ENCODE assay signal across 8 mouse cellular contexts in the genomic region with DNA sequence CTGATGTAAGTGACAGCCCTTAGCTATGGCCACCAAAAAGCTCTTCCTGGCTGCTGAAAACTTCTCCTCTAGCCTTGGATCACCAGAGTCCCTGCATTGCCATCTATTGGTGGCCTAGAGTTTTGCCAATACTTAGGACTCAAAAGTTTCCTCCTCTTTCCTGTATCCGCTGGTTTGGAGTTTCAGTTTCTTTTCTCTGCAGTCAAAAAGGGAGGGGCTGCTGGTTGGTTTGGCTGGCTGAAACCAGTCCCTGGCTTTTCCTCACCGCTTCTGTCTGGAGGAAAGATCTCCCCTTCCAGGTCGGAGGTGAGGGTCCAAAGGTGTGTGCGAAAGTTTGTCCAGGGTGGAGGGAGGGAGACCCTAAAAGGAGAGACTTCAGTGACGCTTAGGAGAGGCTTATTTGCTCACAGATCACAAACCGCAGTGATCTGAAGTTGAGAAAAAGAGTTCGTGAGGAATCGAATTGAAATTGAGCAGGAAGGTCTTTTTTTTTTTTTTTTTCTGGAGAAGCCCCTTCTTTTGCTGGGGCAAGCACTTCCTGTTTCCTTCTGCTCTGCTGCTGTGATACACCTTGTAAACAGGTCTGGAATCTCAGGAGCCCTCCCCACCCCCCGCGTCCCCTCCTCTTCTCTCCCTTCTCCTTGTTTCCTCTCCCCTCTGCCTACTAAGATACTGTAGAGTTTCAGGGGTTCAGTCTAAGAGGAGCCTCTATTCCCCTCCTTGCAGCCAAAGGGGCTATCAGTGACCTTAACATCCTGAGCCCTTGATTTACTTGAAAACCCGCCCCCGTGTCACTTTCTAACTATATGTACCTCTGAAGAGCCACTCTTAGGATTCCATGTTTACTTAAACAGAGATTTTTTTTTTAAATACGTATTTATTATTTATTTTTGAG. TPM values are rescaled to one million over a fixed set of nuclear protein-coding genes. Genes with fewer than 3 reads are reported as not detected.
DNase-seq lines count a peak whose midpoint lies in the region; ATAC-seq and TF ChIP-seq lines count a peak whose summit lies in the region.

Gene Trim34a (plus strand): TSS at position 171 of the 895 bp plus-strand sequence.

- no peaks in the 10 kb centered on the region for H3K9me3 ChIP-seq in forebrain, postnatal 0 days (ENCODE audit: low read length)
- H3K9me3 ChIP-seq in hindbrain, embryonic 11.5 days (ENCODE audit: control insufficient read depth, low read length): no peaks in the 10 kb centered on the region

- H3K36me3 ChIP-seq in forebrain, postnatal 0 days (ENCODE audit: insufficient read depth): no peaks in the 10 kb centered on the region
- H3K36me3 ChIP-seq in hindbrain, embryonic 11.5 days (ENCODE audit: control insufficient read depth, insufficient read depth, low read length): no peaks in the 10 kb centered on the region
- no peaks in the 10 kb centered on the region; the same call in 1 of the 2 replicates for H3K36me3 ChIP-seq in macrophage (ENCODE audit: inconsistent target)

- no peak within 1 kb of the TSS for H3K27ac ChIP-seq in forebrain, postnatal 0 days (ENCODE audit: low read depth, low read length)
- H3K27ac ChIP-seq in hindbrain, embryonic 11.5 days (ENCODE audit: low read depth, low read length): no peak within 1 kb of the TSS
- peak within 1 kb of the TSS; percentile 90 for H3K27ac ChIP-seq in macrophage

- no peak within 1 kb of the TSS for H3K9ac ChIP-seq in forebrain, postnatal 0 days
- no peak within 1 kb of the TSS for H3K9ac ChIP-seq in hindbrain, embryonic 11.5 days (ENCODE audit: low read depth, low read length)

- no peaks in the 10 kb centered on the region for H3K27me3 ChIP-seq in forebrain, postnatal 0 days (ENCODE audit: insufficient read depth, low read length)
- H3K27me3 ChIP-seq in hindbrain, embryonic 11.5 days (ENCODE audit: control insufficient read depth, insufficient read depth, low read length): no peaks in the 10 kb centered on the region

- TF ChIP-seq CTCF in brain, embryonic 14.5 days (IDR thresholded peaks at IDR 0.05; ENCODE audit: borderline replicate concordance, extremely low read depth, insufficient read depth, insufficient read length): peak; percentile 37; the same call in 1 of the 2 replicates
- TF ChIP-seq CTCF in forebrain, postnatal 0 days (IDR thresholded peaks at IDR 0.05; ENCODE audit: low read depth): peak; percentile 67

- peak within 1 kb of the TSS; percentile 4 for H3K4me2 ChIP-seq in forebrain, postnatal 0 days (ENCODE audit: low read depth)
- peak within 1 kb of the TSS; percentile 30 for H3K4me2 ChIP-seq in hindbrain, embryonic 11.5 days (replicated peaks; ENCODE audit: low read depth, low read length)

- DNase-seq in MEL-GATA-1-ER (ENCODE audit: extremely low read depth, low read depth): peak; percentile 62
- peak; percentile 66 for DNase-seq in brain, embryonic 14.5 days (ENCODE audit: low read depth)
- peak; percentile 22 for DNase-seq in forebrain, postnatal 0 days
- DNase-seq in hindbrain, embryonic 11.5 days (ENCODE audit: low spot score): peak; percentile 46
- DNase-seq in layer of hippocampus, adult 9-11 months: peak; percentile 18
- peak; percentile 72 for DNase-seq in retina, postnatal 1 day
- DNase-seq in urinary bladder, postnatal 36 days (ENCODE audit: low spot score in 2 of 2): peak; percentile 42 to 56

- WGBS in forebrain, postnatal 0 days: 8% methylated on average over 13 of the region's 13 CpGs
- WGBS in hindbrain, embryonic 11.5 days: 8% methylated on average over 13 of the region's 13 CpGs
- 5% methylated on average over 10 of the region's 13 CpGs for WGBS in macrophage (ENCODE audit: missing documents)

- H3K4me1 ChIP-seq in forebrain, postnatal 0 days (ENCODE audit: insufficient read depth): no peaks in the 10 kb centered on the region
- H3K4me1 ChIP-seq in hindbrain, embryonic 11.5 days (replicated peaks; ENCODE audit: control insufficient read depth, insufficient read depth, low read length): no peaks in the 10 kb centered on the region

- ATAC-seq in forebrain, postnatal 0 days: peak; percentile 73
- ATAC-seq in hindbrain, embryonic 11.5 days (ENCODE audit: low FRiP score): peak; percentile 60; the same call in 1 of the 2 replicates

- H3K79me2 ChIP-seq in macrophage (ENCODE audit: inconsistent target): peaks cover 33% of the 10 kb centered on the region

- H3K4me3 ChIP-seq in forebrain, postnatal 0 days (ENCODE audit: low read depth, low read length): peak within 1 kb of the TSS; percentile 16
- H3K4me3 ChIP-seq in hindbrain, embryonic 11.5 days (ENCODE audit: low read depth, low read length): peak within 1 kb of the TSS; percentile 19
- H3K4me3 ChIP-seq in macrophage (ENCODE audit: inconsistent target): peak within 1 kb of the TSS; percentile 94

- TF ChIP-seq POLR2A in brain, embryonic 14.5 days (IDR thresholded peaks at IDR 0.05; ENCODE audit: borderline replicate concordance, extremely low read depth, insufficient read depth, insufficient read length, poor library complexity, severe bottlenecking): no peak

RNA-seq across cellular contexts. Expression of gene Trim34a, which starts in this region (rescaled TPM):
- 1.3 and 1.4 TPM in 2 replicates for polyA plus RNA-seq in brain, embryonic 14.5 days (2012; rRNA removed)
- 1.8 and 1.9 TPM in 2 replicates for total RNA-seq in forebrain, postnatal 0 days (2014; rRNA removed)
- 0.77 and 1.1 TPM in 2 replicates for polyA plus RNA-seq in forebrain, postnatal 0 days (2015; fragmentation: Nextera tagmentation; extraction: Ambion mirVana)
- 0.74 and 1.1 TPM in 2 replicates for polyA plus RNA-seq in hindbrain, embryonic 11.5 days (2014; fragmentation: Nextera tagmentation; extraction: Ambion mirVana)
- total RNA-seq in macrophage (2018; cell fraction: chromatin; rRNA removed): 100 to 1,000 TPM in 20 of 26 experiments, 10 to 100 TPM in 6; 57.5 to 348 (median 239) TPM
- 100 to 1,000 TPM in 1 of 26 experiments, 10 to 100 TPM in 25; 18.9 to 101 (median 52.7) TPM for total RNA-seq in macrophage (2018; cell fraction: cytosol; rRNA removed)
- total RNA-seq in macrophage (2018; cell fraction: nucleus; rRNA removed): 100 to 1,000 TPM in 20 of 26 experiments, 10 to 100 TPM in 6; 55.7 to 283 (median 169) TPM
- polyA plus RNA-seq in macrophage (2018): 27.8 to 59.6 TPM (median 35.2 TPM) in 3 replicates

Comparison
In these comparisons a context has a peak if more than half of its experiments do, and no peak if none do; other contexts are left out.
1. RNA of gene Trim34a (polyA plus RNA-seq): 27.8 to 59.6 TPM in macrophage; 1.3 to 1.4 TPM in brain, embryonic 14.5 days, 0.77 to 1.1 TPM in forebrain, postnatal 0 days and 0.74 to 1.1 TPM in hindbrain, embryonic 11.5 days; every median in the first group is over 10 times any median in the second.
2. DNase-seq: peak in every context shown above with its lines; median percentile 72 in retina, postnatal 1 day; 66 in brain, embryonic 14.5 days; 62 in MEL-GATA-1-ER; 49 in urinary bladder, postnatal 36 days; 46 in hindbrain, embryonic 11.5 days; 22 in forebrain, postnatal 0 days; 18 in layer of hippocampus, adult 9-11 months.
3. H3K4me3 ChIP-seq: peak in every context shown above with its lines; median percentile 94 in macrophage; 19 in hindbrain, embryonic 11.5 days; 16 in forebrain, postnatal 0 days.